ENCODE assay signal across 18 mouse cellular contexts in genomic region chr4:139639801-139640200, GRCm38 (mm10). TPM values are rescaled to one million over a fixed set of nuclear protein-coding genes. Genes with fewer than 3 reads are reported as not detected.
A peak's percentile ranks its signal among the peaks of the same experiment; 100 is the strongest.
DNase-seq lines count a peak whose midpoint lies in the region; ATAC-seq lines count a peak whose summit lies in the region.
"Had no signal": no experiment of that assay in that cellular context is flagged by ENCODE, and none has a peak within 500 bp of the region (broad histone marks: within the 10 kb centered on the region; RNA-seq: fewer than 3 reads in every experiment).

No protein-coding gene starts in this region.

- H3K4me2 ChIP-seq in kidney, embryonic 14.5 days (replicated peaks; ENCODE audit: low read depth, low read length), result 0 out of 2 replicates have a peak overlapping the region, but pooled peaks have one; percentile 10
- H3K4me2 ChIP-seq: lung, embryonic 15.5 days had no signal

- DNase-seq in embryo, embryonic 10 days (ENCODE audit: low spot score), result peak; percentile 37
- DNase-seq in embryo, embryonic 9.5 days (ENCODE audit: extremely low spot score), result no peak
- peak; percentile 70 for DNase-seq in mesoderm, embryonic 11.5 days (ENCODE audit: low read depth, low spot score)
- no peak for DNase-seq in right cerebral cortex, postnatal 10 days (ENCODE audit: low spot score in 2 of 2)
- DNase-seq in cerebellum, postnatal 4 days (ENCODE audit: low spot score in 2 of 2), result no peak
- no peak for DNase-seq in left cerebral cortex, adult 18-20 months (ENCODE audit: low spot score in 2 of 2)
- DNase-seq: adrenal gland, adult 8-10 months; cerebellum, adult 11 months; thymus, adult 18-20 months had no signal

- 11% methylated on average over 12 of the region's 12 CpGs for WGBS in kidney, embryonic 14.5 days

- 0 out of 2 replicates have a peak overlapping the region, but pooled peaks have one; percentile 11 for H3K27ac ChIP-seq in kidney, embryonic 14.5 days (ENCODE audit: low read depth, low read length)
- H3K27ac ChIP-seq: lung, embryonic 15.5 days had no signal

- no peak overlapping the region for H3K4me3 ChIP-seq in kidney, embryonic 14.5 days (ENCODE audit: low read length)
- H3K4me3 ChIP-seq: lung, embryonic 15.5 days had no signal

- 0 out of 2 replicates have a peak, but pooled peaks have one; percentile 1 for ATAC-seq in common myeloid progenitor, adult 5-6 weeks (replicated peaks; ENCODE audit: low read depth, poor library complexity, severe bottlenecking)
- ATAC-seq in kidney, embryonic 14.5 days (ENCODE audit: low FRiP score, low TSS enrichment), result peak; percentile 48

- H3K27me3 ChIP-seq in kidney, embryonic 14.5 days (ENCODE audit: control insufficient read depth, insufficient read depth, low read length), result peaks cover 25% of the 10 kb centered on the region

- H3K36me3 ChIP-seq in kidney, embryonic 14.5 days (ENCODE audit: control insufficient read depth, insufficient read depth, low read length), result peaks cover 11% of the 10 kb centered on the region; the same call in 1 of the 2 replicates
- H3K36me3 ChIP-seq: lung, embryonic 15.5 days had no signal

- H3K4me1 ChIP-seq in kidney, embryonic 14.5 days (ENCODE audit: control insufficient read depth, insufficient read depth, low read length), result peaks cover 44% of the 10 kb centered on the region

- no peaks in the 10 kb centered on the region for H3K9me3 ChIP-seq in kidney, embryonic 14.5 days (ENCODE audit: control insufficient read depth, low read length)
- H3K9me3 ChIP-seq: lung, embryonic 15.5 days had no signal

- H3K9ac ChIP-seq in kidney, embryonic 14.5 days (ENCODE audit: low read depth, low read length), result peak overlapping the region; percentile 34; the same call in 1 of the 2 replicates
- H3K9ac ChIP-seq: lung, embryonic 15.5 days had no signal

RNA-seq across cellular contexts. Expression of gene Tas1r2, which starts 13.5 kb away (rescaled TPM):
- not detected in 2 replicates for total RNA-seq in common myeloid progenitor, adult 5-6 weeks (2017)
- polyA plus RNA-seq in kidney, embryonic 14.5 days (2014; fragmentation: Nextera tagmentation; extraction: Ambion mirVana), result not detected in 2 replicates
- total RNA-seq in left cerebral cortex, adult 18-20 months (2021), result not detected
- total RNA-seq: adrenal gland, adult 8-10 months; gastrocnemius, adult 18-20 months; left cerebral cortex, postnatal 36 days; MEL had no signal
- polyA plus RNA-seq: heart, embryonic 14.5 days; lung, embryonic 15.5 days; spleen, adult 2 months had no signal

RNA-seq across cellular contexts. Expression of gene Aldh4a1, which starts 17.1 kb away (rescaled TPM):
- 9.1 and 11.2 TPM in 2 replicates for total RNA-seq in common myeloid progenitor, adult 5-6 weeks (2017)
- polyA plus RNA-seq in kidney, embryonic 14.5 days (2014; fragmentation: Nextera tagmentation; extraction: Ambion mirVana), result 31.3 and 37.3 TPM in 2 replicates
- 10 to 100 TPM; 17.6 to 19.1 TPM for total RNA-seq in left cerebral cortex, adult 18-20 months (2021)

RNA-seq across cellular contexts. Expression of gene Gm21969, which starts 36.8 kb away (rescaled TPM):
- total RNA-seq in common myeloid progenitor, adult 5-6 weeks (2017), result not detected in 2 replicates
- not detected in 2 replicates for polyA plus RNA-seq in kidney, embryonic 14.5 days (2014; fragmentation: Nextera tagmentation; extraction: Ambion mirVana)
- under 1 TPM in 1 of 2 experiments, not detected in 1; 0.12 TPM for total RNA-seq in left cerebral cortex, adult 18-20 months (2021)
- total RNA-seq: gastrocnemius, adult 18-20 months; left cerebral cortex, postnatal 36 days; MEL; neutrophil, adult 5-6 weeks had no signal
- polyA plus RNA-seq: heart, embryonic 14.5 days; lung, embryonic 15.5 days had no signal

Comparison
In these comparisons a context has a peak if more than half of its experiments do, and no peak if none do; other contexts are left out.
1. DNase-seq: peak in embryo, embryonic 10 days (single experiment) and mesoderm, embryonic 11.5 days (single experiment); none in embryo, embryonic 9.5 days (single experiment), right cerebral cortex, postnatal 10 days (0 of 2), cerebellum, postnatal 4 days (0 of 2) and left cerebral cortex, adult 18-20 months (0 of 2).